20 mouse cellular contexts compared by ENCODE assay signal in the genomic region with DNA sequence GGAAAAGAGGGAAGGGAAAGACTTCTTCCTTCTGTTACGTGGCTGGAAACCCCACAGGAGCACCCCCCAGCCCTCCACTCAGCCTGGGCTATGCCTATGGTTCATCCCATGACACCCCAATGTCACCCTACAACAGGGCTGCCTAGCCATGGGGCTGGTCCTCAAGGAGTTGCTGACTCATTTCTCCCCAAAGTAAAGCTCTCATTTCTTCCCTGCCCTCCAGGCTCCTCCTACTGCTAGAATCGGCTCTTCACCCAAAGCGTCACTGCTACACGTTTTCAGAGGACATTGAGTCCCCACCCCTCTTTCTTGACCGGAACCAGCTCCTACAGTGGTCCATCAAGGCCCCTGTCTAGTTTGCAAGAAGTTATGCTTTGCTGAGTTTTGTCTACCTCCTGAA. TPM values are rescaled to one million over a fixed set of nuclear protein-coding genes. Genes with fewer than 3 reads are reported as not detected.
"Had no signal": no experiment of that assay in that cellular context is flagged by ENCODE, and none has a peak within 500 bp of the region (broad histone marks: within the 10 kb centered on the region; RNA-seq: fewer than 3 reads in every experiment).

No protein-coding gene starts in this region.

- H3K9me3 ChIP-seq: liver, embryonic 12.5 days; midbrain, embryonic 15.5 days; neural tube, embryonic 12.5 days had no signal

- ATAC-seq: liver, embryonic 12.5 days; midbrain, embryonic 15.5 days had no signal

- H3K27ac ChIP-seq: kidney, postnatal 0 days; liver, embryonic 12.5 days; macrophage; midbrain, embryonic 15.5 days; neural tube, embryonic 12.5 days had no signal

- H3K4me3 ChIP-seq: liver, embryonic 12.5 days; megakaryocyte, embryonic 14.5 days; midbrain, embryonic 15.5 days; neural tube, embryonic 12.5 days had no signal

- DNase-seq: kidney, adult 11 months; kidney, adult 9 months; kidney, postnatal 36 days; layer of hippocampus, adult 9-11 months; layer of hippocampus, postnatal 36 days; left cerebral cortex, postnatal 4 days; lung, embryonic 14.5 days; lung, postnatal 10 days; thymus, adult 18-20 months; thymus, postnatal 14 days had no signal

- H3K27me3 ChIP-seq: liver, embryonic 12.5 days; midbrain, embryonic 15.5 days; neural tube, embryonic 12.5 days had no signal

- H3K4me2 ChIP-seq: liver, embryonic 12.5 days; lung, embryonic 14.5 days; midbrain, embryonic 11.5 days; midbrain, embryonic 15.5 days; neural tube, embryonic 12.5 days had no signal

- H3K9ac ChIP-seq: liver, embryonic 12.5 days; lung, embryonic 14.5 days; midbrain, embryonic 15.5 days; neural tube, embryonic 12.5 days had no signal

- H3K4me1 ChIP-seq: liver, embryonic 12.5 days; midbrain, embryonic 15.5 days; neural tube, embryonic 12.5 days had no signal

RNA-seq across cellular contexts. Expression of a gene that starts 36.8 kb away (rescaled TPM):
- total RNA-seq: layer of hippocampus, adult 18-20 months; layer of hippocampus, postnatal 36 days had no signal

RNA-seq across cellular contexts. Expression of a gene that starts 48.3 kb away (rescaled TPM):
- total RNA-seq: neutrophil, adult 5-6 weeks had no signal
- polyA plus RNA-seq: liver, embryonic 12.5 days; liver, embryonic 16.5 days; macrophage had no signal
